Mouse (Mus musculus) cerebellum, adult 11-12 months (tissue): ENCODE results near the gene Tbx6.
A peak's percentile ranks its signal among the peaks of the same experiment; 100 is the strongest.

ENCODE experiments used
- DNase-seq: peaks from one replicate; pipeline ENCODE4 v3.0.0; 2022

The Tbx6 gene

DNA sequence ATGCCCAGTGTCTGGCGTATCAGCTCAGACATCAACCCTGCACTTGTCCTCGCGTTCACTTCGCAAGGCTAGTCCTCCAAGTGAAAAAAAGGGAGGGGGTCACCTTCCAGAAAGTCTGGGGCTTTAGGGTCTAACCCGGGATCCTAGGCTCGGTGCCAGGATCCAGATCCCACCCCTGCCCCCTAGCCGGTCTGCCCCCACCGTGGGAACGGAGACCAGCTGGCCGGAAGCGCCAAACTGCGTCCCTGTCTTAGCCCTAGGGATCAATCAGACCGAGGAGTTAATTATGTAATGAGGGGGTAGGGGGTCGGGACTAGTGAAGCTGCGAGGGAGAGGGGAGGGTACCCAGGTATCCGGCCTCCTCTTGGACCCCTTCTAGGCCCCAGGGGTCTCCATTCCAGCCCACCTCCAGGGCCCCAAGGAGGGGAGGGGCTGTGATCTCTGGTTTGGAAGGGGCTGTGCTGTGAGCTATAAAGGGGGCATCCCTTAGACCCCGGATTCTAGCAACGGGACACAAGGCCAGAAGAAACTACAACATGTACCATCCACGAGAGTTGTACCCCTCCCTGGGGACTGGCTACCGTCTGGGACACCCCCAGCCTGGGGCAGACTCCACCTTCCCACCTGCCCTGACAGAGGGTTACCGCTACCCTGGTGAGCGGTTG, at the start of gene Tbx6:
Gene Tbx6 (plus strand): TSS at position 513 of the 665 bp plus-strand sequence.
- peak; percentile 78 for DNase-seq

DNA sequence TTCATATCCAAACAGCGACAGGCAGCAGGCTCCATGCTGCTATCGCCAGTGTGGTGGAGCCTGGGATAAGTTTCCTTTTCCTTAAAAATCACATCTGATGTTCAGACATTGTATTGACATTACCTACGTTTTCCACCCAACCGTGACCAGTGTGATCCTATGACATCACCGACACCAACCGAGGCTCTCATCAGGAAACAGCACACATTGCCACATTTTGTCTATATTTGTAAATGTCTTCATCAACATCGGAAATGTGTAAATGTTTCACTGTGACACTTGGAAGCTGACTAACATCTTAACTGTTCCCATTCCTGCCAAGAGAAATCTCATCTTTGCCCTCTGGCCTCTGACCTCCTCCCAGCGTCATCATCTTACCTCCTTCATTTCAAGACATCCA, 45.2 kb upstream of the Tbx6 start:
- DNase-seq: no peak

DNA sequence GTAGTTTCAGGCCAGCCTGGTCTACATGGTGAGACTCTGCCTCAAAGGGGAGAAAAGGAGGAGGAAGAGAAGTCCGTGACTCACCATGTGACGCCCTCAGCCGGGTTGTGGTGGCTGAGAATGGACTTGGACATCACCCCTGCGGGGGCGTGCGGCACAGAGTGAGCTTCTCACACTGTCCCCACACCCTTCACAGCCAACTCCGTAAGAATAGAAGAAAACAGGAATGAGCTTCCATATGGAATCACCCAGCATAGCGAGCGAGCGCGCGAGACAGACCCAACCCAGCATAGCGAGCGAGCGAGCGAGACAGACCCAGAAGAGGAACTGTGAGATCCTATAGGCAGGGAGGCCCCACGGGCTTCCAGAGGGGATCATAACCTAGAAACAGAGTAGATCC, 41.7 kb upstream of the Tbx6 start:
- DNase-seq: no peak

DNA sequence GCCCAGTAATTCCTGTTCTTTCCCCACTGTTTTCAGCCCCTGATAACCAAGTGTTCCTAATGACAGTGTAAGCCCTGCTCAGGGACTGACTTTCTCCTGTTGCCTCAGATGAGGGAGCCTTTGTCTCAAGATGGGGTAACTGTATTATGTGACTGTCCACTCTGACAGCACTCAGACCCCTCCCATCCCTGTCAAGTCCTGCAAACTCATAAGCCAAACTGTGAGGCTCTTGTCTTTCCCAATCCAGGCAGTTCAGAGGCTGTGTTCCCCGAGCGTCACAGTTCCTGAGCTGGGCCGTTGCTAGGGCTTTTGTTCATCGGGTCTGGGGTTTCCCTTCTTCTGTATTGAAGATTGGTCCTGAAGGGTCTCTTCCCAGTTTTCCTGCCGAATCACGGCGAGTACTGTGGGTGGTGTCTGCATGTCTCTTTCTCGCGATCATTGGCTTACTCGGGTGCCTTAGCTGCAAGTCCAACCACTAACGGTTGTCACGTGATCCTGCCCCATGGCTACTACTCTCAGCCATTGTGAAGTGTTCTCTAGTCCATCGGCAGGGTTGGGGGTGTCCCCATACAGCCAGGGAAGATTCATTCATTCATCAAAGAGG, 41.0 kb upstream of the Tbx6 start:
- DNase-seq: no peak

DNA sequence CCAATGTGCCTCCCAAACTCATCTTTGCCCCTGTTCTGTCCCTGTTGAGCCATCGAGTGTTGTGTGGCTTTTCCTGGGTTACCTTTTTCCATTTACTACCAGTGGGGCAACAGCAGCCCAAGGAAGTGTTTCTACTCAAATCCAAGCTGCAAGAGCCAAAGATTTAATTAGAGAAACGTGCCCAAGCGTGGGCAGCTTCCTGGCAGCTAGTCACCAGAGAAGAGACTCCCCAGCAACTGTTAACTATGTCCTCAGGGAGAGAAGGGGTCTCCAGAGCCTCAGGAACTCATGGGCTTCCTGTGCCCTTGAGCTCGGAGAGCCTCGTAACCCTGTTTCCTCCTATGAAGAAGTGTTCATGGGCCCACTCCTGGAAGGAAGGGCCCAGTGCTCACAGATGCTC, 40.3 kb upstream of the Tbx6 start:
- DNase-seq: no peak

DNA sequence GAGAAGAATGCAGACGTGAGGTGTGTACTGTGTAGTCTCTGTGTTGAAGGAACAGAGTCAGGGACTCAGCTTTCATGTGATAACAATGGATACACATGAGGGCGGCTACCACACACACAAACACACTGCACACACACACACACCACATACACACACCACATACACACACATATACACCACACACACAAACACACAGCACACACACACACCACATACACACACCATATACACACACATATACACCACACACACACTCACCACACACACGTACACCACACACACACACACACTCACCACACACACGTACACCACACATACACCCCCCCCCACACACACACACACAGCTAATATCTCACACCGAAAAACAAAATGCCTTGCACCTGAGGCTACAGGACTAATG, 39.8 kb upstream of the Tbx6 start:
- DNase-seq: no peak

DNA sequence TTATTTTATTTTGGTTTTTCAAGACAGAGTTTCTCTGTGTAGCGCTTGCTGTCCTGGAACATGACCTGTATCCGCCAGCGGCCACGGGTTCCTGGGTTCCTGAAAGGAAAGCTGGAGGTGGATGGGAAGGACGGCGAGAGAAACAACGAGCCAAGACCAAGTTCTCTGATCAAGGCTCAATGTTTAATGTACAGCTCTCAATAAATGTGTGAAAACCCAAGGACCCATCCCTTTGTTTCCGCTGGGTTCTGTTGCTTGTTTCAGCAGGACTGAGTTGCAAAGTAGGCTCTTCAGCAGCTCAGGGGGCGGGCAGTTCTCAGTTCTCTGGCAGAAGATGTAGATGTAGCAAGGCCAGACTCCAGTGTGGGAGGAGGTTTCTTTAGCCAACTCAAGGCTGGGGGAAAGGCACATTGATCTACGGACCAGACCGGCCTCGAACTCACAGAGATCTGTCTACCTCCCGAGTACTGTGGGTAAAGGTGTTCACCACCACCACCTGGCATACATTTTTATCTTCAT, 39.3 kb upstream of the Tbx6 start:
- DNase-seq: no peak

DNA sequence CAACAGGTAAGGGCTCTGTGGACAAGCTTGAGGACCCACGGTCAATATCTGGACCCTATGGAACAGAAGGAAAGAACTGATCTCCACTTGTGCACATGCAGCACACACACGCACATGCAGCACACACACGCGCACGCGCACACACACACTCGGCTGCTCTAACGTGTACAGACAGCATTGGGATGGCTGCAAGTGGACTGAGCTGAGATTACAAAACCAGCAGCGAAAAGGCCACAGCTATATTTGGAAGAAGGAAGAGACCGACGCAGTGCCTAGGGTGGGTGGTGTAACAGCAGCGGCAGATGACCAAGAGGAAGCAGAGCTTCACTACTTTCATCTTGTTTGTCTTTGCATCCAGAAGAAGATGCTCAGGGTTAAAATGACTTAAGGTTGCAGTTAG, 35.2 kb upstream of the Tbx6 start:
- DNase-seq: no peak

DNA sequence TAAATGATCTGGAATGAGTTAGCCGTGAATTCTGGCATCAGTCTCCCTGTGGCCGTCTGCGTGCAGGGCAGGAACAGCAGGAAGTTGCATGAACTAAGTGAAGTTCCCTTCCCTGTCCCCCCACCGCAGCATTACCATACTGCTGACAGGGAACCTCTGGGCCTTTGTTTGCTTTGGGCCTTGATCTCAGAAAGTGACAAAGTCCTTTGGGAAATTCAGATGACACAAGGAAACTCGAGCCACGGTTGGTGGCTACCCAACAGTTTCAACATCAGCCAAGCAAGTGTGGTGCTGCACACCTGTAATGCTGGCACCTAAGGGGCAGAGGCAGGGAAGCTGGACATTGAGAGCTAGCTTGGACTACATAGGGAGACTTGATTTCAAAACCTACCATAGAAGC, 34.5 kb upstream of the Tbx6 start:
- DNase-seq: no peak

DNA sequence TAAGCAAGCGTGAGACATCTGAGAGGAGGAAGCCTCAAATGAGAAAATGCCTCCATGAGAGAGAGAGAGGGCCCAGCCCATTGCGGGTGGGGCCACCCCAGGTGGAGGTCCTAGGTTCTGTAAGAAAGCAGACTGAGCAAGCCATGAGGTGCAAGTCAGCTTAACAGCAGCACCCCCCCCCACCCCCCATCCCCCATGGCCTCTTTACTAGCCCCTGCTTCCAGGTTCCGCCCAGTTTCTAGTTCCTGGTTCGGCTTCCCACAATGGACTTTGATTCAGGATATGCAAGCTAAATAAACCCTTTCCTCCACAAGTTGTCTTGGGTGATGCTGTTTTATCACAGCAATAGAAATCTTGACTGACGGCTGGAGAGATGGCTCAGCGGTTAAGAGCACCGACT, 32.5 kb upstream of the Tbx6 start:
- no peak for DNase-seq

DNA sequence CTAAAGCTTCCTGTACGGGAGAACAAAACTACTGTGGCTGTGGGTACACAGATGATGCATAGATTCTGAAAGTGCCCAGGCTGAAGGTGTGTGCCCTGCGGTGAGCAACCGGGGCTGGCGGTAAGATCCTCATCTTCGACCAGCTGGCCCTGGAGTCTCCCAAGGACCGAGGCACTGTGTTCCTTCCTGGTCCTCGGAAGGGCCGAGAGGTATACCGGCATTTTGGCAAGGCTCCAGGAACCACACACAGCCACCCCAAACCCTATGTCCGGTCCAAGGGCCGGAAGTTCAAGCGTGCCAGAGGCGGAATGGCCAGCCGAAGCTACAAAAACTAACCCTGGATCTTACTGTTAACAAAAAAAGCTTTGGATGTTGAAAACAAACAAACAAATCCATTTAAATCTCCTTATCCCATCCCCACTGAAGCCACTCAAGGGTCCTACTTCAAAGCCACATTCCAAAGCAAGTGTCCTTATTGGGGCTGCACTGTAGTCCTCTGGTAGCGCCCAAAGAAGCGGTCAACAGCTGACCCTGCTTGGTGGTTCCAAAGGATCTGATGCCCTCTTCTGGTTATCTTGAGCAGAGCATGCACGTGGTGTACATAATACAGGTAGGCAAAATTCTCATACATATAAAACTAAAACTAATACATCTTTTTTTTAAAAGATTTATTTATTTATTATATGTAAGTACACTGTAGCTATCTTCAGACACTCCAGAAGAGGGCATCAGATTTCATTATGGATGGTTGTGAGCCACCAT, 31.5 kb upstream of the Tbx6 start:
- DNase-seq: no peak

DNA sequence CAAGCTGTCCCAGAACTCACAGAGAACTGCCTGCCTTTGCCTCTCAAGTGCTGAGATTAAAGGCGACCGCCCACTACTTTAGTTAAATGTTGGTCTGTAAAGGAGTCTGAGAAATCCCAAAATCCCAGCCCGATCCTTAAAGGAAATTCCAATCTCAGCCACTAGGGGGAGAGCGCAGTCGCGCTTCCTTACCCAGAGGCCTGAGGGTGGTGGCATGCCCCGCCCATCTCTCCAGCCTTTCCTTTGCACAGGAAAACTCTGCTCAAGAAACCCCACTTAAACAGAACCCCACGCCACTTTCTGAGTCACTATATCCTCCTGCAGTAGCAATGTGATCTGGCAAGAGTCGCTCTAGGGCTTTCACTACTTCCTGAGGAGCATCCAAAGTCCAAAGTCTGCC, 26.4 kb upstream of the Tbx6 start:
- DNase-seq: peak; percentile 75

DNA sequence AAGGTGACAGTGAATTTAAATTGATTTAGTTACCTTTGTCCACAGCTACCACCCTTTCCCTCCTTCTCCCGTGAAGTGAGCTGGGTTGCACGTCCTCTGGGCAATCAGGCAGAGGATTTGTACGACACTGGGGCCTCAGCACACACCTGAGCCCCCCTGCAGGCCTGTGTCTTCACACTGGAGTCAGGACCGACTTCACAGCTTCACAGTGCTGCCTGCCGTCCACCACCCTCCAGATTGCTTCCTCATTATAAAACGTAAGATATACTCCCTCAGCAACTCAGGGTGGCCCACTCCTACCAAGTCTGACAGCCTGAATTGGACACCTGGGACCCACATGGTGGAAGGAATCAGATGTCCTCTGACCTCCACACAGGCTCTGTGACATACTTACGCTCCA, 22.7 kb upstream of the Tbx6 start:
- DNase-seq: peak; percentile 56

DNA sequence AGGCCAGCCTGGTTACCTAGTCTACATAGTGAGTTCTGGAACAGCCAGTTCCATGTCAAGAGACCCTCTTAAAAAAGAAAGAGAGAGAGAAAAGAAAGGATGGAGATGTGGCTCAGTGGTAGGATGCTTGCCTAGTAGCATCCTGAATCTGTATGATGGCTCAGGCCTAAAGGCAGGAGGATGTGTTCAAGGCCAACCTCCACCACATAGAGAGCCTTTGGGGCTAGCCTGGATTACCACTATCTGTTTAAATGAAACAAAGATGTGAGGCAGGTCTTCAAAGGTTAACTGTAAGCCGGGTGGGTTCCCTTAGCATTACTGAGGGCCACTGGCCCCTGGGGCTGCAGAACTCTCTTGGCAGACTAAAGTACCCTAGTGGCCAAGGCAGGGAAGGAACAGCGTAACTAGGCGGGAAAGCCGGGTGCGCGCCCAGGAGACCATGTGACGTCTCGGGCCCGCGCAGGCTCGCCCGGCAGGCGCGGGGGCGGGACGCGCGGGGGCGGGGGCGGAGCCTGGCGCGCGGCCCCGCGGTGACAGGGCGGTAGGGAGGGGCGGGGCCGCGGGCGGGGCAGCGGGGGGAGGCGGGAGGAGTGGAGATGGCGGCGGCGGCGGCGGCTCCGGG, 22.1 kb upstream of the Tbx6 start, which contains the start of gene Mapk3:
Gene Mapk3 (plus strand): TSS at position 552 of the 622 bp plus-strand sequence.
- peak; percentile 92 for DNase-seq

DNA sequence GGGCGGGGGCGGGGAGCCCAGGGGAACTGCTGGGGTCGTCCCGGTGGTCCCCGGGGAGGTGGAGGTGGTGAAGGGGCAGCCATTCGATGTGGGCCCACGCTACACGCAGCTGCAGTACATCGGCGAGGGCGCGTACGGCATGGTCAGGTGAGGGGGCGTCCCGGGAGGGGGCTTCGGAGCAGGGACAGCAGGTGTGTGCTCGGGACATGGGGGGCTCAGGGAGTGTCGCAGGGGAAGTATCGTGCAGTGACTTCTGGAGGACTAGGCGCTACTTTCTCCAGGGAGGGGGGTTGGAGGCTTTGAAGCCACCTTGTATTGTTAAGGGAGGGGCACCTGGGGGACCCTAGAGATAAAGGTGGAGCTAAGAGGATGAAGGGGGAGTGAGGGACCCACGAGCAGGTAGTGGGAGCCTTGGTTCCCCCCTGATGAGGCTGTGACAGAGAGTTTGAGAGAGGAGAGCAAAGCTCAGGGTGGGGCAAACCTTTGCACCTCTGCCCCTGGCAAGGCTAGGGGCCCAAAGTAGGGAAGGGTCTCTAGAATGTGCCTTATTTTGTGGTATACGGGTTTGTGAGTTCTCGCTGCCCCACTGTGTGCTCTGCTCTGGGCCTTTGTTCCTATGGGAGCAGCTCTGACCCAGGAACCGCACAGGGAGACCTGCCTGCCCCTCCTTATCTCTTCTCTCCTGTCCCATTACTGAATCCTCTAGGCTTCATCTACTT, 21.5 kb upstream of the Tbx6 start:
- DNase-seq: peak; percentile 83

DNA sequence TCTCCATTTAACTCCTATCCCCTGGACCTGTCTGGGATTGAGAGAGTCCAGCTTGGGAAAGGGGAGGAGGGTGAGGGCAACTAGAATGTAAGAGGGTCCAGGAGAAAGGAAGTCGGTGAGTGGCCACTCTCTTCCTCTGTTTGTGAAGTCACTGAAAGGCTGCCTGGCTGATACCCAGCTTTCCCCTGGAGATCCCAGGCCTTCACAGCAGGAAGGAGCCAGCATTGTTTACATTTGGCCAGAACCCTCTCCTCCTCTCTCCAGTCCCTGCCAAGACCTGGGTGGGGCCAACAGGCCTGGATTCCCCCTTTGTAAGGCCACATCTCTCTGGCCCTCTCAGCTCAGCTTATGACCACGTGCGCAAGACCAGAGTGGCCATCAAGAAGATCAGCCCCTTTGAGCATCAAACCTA, 20.9 kb upstream of the Tbx6 start:
- DNase-seq: peak; percentile 83

DNA sequence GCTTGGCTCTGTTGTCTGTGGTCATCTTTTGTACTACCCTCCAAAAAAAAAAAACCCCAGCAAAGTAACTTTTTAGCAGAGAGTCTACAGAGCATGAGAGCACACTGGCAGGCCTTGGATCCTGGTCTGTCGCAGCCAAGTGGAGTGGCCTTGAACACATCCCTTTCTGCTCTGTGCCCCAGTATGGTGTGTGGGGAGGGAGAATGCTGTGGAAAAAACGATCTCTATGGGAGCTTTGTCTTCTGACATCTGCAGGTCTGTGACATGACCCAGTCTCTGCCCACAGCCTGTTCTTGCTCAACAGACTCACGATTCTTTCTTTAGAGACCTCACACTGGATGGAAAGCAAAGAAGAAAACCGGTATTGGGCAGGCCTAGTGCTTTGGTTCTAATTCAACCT, 20.3 kb upstream of the Tbx6 start:
- DNase-seq: peak; percentile 39

DNA sequence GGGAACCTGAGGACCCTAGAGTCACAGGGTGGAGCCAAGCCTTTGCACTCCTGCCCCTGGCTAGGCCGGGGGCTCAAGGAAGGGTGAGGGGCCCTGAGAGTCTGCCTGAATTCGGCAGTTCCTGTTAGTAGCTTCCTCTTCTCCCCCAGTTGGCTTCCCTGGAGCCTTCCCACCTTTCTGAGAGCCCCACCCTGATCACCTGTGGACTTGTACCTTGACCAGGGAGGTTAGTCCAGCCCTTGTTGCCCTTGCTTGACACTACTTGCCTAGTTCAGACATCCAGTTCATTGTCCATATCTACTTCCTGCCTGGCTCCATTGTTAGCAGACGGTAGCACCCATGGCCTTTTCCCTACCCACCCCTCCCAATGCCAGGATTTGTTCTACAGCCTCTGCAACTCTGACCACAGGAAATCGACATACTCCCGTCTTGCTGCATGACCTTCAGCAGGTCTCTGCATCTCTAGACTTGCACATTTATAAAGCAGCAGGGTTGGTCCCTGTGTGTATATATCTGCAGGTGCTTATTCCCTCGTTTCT, 19.7 kb upstream of the Tbx6 start:
- DNase-seq: peak; percentile 25

DNA sequence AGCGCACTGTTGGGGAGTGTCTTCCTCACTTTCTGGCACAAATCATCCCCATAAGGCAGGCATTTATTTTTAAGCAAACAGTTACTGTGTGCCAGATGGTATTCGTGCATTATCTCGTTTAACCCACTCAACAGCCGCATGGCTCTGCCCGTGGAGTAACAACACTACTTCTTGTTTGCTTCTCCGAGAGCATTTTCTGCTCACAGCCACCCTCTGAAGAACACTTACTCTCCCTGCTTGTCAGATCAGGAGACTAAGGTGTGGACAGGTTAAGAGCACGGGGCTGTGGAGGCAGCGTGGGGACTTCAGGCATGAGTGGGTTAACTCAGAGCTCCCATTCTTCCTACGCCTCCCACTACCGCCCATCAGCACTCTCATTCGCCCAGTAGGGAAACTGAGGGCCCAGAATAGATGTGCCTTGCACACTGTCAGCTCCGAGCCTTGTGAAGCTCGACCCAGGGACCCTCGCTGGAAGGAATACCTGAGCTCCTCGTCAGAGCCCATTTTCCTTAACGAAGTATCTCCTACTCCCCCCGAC, 18.7 kb upstream of the Tbx6 start:
- peak; percentile 29 for DNase-seq

DNA sequence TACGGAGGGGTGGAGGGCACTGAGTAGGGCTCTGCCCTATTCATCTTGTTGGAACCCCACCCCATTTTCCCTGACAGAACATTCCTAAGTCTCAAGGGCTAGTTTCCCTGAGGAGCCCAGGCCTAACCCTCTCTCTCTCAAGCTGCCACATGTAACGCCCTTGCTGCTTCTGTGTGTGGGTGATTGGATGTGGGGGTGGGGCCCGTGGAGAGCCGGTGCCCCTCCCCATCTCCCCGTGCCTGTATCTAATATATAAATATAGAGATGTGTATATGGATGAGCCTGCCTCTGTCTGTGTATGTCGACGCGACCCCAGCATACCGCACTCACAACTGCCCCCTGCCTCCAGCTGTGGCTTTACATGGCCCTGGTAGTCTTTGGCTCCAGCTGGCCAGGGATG, 15.7 kb upstream of the Tbx6 start:
- peak; percentile 32 for DNase-seq

DNA sequence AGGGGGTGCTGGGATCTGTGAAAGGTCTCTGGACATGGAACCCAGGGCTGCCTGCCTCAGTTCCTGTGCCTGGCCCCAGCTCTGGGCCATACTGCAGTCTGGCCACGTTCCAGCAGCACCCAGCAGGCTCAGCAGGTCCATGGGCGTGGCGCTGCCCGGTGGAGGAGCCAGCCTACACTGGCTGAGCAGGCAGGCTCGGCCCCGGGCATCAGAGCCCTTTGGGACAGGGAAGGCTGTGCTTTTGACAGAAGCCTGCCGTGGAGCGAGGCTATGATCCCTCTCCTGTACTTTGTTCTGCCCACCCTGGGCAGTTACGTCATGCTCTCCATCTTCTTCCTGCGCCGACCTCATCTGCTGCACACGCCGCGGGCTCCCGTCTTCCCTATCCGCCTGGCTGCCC, 15.1 kb upstream of the Tbx6 start, which contains the start of gene Gdpd3:
Gene Gdpd3 (plus strand): TSS at position 134 of the 400 bp plus-strand sequence.
- DNase-seq: peak; percentile 41

DNA sequence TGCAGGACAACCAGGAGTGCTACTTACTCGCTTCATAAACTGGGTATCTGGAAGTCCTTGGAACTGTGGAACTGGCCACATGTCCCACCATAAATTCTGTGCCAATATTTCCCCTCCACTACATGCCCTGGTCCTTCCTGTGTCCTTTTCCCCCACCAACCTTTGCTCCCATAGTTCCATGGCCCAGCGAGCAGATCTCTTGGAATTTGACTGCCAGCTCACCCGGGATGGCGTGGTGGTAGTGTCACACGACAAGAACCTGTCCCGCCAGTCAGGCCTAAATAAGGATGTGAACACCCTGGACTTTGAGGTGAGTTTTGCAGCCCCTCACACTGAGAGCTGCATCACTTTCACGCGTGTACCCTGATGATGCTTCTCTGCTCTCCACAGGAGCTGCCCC, 14.3 kb upstream of the Tbx6 start:
- DNase-seq: peak; percentile 9
